Mouse (Mus musculus) liver, adult 2 months (tissue): Measurements from ENCODE around the gene Cwc25.

Experiments used
- CTCF ChIP-seq: fragments of 200-500 bp; IDR thresholded peaks from 2 replicates; pipeline ENCODE4 v1.5.1; 2011; ENCODE audit warnings: low read depth, low read length, control low read depth
- POLR2A ChIP-seq: fragments of 200-500 bp; IDR thresholded peaks from 2 replicates; pipeline ENCODE4 v1.6.1; 2011; ENCODE audit warnings: low read length, control low read depth; ENCODE audit not compliant: insufficient read depth; ENCODE audit errors: extremely low read depth

- TF ChIP-seq POLR2A (no peak), CTCF (no peak)
These were observed 64.0 kb downstream of the Cwc25 start for GRCm38 (mm10) chr11:97702393-97702745.
